Mouse (Mus musculus): ENCODE data around the gene Srrd.

DNA sequence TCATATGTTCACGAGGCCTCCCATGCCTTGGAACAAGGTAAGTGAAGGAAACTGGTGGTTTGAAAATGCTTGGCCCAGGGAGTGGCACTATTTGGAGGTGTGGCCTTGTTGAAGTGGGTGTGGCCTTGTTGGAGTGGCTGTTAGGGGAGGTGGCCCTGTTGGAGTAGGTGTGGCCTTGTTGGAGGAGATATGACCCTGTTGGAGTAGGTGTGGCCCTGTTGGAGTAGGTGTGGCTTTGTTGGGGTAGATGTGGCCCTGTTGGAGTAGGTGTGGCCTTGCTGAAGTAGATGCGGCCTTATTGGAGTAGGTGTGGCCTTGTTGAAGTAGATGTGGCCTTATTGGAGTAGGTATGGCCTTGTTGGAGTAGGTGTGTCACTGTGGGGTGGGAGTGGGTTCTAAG lies 43.1 kb upstream of the Srrd start:
- TF ChIP-seq CTCF (IDR thresholded peaks at IDR 0.05; ENCODE audit: insufficient read depth, low read length) (no peak), POLR2A (IDR thresholded peaks at IDR 0.05; ENCODE audit: borderline replicate concordance, extremely low read depth, low read depth, low read length) (no peak)
